Mouse (Mus musculus) T-cell, adult 2 months (primary cell): ENCODE results near the gene Clk2.

Source experiments
- DNase-seq: peaks from one replicate; pipeline ENCODE4 v3.0.0; 2022; ENCODE audit warnings: low spot score

The Clk2 gene

DNA sequence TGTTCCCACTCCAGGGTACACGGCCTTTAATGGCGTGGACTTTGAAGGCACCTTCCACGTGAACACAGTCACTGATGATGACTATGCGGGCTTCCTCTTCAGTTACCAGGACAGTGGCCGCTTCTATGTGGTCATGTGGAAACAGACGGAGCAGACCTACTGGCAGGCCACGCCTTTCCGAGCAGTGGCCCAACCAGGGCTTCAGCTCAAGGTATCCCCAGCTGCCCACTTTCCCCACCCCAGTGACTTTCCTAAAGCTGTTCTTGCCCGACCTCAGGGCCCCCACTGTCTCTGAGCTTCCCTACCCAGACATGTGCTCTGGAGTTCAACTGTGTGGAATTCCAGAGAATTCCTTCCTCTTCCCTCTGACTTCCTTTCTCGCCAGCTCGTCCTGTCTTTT is 60.2 kb downstream of the Clk2 start:
- no peak for DNase-seq

- no peak for DNase-seq
Observed at GRCm38 (mm10) chr3:89225321-89225815, 60.8 kb downstream of the Clk2 start.

- DNase-seq, result no peak
Observed at GRCm38 (mm10) chr3:89225918-89226317, 61.3 kb downstream of the Clk2 start.

DNA sequence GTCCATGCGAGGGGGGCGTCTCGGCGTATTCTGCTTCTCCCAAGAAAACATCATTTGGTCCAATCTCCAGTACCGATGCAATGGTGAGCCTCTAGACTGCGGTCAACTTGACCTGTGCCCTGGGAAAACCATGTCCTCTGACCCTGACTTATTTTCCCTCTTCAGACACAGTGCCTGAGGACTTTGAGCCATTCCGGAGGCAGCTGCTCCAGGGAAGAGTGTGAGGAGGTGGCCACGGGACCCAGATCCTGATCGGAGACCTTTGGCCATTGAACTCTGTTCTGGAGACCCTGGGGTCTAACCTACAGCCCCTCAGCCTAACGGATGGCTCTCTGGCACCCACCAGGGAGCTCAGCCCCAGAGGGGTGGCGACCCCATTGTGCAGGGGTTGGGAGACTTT is 61.8 kb downstream of the Clk2 start:
- DNase-seq, result no peak
